Mouse (Mus musculus): ENCODE measurements around the gene Lhx2. TPM values are rescaled to one million over a fixed set of nuclear protein-coding genes. Genes with fewer than 3 reads are reported as not detected.
A peak's percentile ranks its signal among the peaks of the same experiment; 100 is the strongest.

The Lhx2 gene
- total RNA-seq, 2 experiments from 2014 or later = not detected

DNA sequence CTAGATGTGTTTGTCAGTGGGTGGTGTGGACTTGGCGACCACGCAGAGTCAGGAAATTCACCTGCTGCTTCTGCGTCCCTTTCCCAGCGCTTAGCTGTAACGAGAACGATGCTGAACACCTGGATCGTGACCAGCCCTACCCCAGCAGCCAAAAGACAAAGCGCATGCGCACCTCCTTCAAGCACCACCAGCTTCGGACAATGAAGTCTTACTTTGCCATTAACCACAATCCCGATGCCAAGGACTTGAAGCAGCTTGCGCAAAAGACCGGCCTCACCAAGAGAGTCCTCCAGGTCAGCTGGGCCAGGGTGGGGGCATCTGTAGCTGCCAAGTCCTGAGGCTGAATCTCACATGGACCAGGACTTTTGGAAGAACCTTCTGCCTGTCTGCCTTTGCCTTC is 20.7 kb downstream of the Lhx2 start:
- no peak for DNase-seq

DNA sequence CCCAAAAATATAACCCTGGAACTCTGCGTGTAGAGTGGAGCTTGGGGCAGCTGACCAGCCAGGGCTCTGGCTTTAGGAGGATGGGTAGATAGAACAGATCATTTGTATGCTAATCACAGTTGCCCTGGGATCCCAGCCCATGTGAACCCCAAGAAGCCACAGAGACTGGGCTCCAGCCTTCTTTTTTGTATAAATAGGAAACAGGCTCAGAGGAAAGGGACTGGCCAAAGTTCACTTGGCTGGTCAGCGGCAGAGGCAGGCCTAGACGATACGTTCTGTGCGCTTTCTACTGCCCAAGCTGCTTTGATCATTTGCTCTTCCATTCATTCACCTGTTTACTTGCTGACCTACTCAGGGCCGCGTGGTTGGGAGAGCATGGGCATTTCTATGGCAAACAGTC is 27.1 kb downstream of the Lhx2 start:
- DNase-seq = no peak

DNA sequence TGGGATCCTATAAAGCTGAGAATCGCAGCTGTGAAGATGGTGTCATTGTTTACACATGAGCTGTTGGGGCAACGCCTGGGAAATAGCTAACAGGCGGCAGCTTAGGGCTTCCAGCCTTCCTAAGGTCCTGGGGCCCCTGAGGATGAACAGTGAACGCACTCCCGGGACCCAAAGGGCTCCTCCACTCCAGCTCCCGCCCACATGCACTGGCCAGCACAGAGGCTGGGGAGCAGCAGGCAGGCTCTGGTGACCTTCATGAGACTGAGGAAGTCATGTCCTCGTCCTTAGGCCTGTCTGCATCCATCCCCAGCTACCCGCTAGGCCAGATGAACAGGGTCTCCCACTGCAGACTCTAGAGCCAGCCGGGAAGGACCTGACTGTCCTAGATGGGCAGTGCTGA is 27.9 kb downstream of the Lhx2 start:
- DNase-seq = no peak

DNA sequence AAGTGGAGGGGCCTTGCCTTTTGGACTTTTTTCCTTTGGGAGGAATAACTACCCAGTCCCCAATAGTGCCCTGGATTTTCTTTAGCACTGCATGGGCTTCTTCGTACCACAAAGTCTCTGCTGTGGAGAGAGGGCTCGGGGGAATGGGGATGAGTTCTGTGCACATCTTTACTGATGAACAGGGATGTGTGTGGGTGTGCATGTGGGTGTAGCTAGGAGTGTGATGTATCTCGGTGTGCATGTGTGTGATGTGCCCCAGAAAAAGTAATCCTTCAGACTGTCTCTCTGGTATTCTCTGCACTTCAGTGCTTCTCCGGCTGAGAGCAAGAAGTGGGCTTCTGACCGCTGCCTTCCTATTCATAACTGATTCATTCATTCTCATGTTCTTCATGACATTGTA is 28.8 kb downstream of the Lhx2 start:
- no peak for DNase-seq

DNA sequence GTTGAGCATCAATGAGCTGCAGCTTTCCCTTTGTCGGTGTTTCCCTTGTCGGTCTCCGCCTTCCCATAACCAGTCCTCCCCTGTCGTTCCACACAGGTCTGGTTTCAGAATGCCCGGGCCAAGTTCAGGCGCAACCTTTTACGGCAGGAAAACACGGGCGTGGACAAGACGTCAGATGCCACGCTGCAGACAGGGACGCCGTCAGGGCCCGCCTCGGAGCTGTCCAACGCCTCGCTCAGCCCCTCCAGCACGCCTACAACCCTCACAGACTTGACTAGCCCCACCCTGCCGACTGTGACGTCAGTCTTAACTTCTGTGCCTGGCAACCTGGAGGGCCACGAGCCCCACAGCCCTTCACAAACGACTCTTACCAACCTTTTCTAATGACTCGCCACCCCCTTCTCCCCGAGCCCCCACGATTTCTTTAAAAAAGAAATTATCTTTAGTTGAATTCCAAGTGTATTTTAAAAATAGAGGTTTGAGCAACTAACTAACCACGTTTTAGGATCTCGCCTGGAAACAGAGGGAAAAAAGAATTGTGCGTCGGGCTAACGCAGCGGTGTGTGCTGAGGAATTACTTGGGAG is 29.8 kb downstream of the Lhx2 start:
- peak in 1 of 2 experiments; percentile 52 for DNase-seq

DNA sequence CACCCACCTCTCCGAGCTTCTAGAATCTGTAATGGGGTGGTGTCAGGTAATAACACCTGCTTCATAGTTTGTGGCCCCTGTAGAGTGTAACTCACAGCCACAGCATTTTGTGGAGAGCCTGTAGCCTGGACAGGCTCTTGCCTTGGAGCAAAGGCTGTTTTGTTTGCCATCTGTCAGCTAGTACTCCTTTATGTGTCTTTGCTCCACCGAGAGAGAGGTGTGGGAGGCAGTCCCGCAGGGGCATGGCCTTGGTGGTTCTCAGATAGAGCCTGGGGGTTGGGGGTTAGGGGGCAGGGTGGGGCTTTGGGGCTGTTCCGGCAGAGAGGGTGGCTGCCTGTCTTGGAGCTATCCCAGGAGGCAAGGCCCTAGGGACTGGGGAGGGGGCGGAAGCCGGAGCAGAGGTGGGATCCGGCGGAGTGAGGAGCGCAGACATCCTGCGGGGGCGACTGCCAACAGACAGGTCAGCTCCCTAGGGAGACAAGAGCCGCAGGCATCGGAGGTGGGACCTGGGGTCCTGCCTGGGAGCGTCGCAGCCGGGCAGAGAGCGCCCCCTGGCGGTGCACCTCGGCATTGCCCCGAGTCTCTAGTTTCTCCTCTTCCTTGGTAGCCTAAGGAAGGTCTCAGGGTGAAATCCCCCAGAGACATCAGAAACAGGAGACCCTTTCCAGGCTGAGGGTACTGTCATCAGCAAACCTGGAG is 36.7 kb downstream of the Lhx2 start:
- peak; percentile 71 to 79 for DNase-seq

DNA sequence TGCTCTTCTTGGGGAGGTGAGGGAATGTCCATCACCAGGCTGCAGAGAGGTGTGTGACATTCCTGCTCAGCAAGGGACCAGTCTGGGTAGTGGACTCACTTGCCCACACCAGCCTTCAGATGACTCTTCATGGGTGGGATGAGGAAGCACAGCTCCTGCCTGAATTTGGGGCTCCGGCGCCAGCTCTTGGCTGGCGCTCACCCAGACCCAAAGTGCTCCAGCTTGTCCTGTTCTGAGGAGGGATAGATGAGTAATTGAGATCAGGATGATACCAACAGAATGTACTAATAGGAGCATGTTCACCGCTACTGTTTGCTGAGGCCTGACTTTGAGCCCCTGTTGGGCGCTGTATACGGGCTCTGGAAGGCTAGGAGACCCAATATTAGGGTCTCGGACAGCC is 38.2 kb downstream of the Lhx2 start:
- no peak for DNase-seq

DNA sequence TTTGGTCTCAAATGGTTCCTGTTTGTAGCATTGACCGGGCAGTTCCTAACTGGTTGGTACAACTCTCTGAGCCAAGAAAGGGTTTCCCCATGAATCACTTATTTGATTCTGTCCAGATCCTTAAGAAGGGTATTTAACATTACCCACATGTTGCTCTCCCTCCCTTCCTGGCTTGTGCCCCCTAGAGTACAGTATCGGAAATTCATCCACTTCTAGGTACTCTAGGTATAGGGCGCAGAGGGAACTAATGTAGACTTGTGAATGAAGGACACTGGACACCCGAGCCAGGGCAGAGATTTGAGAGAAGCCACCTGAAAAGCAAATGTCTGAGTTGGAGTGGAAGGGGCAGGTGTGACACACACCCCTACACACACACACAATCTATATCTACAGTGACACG is 39.3 kb downstream of the Lhx2 start:
- DNase-seq = peak in 1 of 2 experiments; percentile 36

DNA sequence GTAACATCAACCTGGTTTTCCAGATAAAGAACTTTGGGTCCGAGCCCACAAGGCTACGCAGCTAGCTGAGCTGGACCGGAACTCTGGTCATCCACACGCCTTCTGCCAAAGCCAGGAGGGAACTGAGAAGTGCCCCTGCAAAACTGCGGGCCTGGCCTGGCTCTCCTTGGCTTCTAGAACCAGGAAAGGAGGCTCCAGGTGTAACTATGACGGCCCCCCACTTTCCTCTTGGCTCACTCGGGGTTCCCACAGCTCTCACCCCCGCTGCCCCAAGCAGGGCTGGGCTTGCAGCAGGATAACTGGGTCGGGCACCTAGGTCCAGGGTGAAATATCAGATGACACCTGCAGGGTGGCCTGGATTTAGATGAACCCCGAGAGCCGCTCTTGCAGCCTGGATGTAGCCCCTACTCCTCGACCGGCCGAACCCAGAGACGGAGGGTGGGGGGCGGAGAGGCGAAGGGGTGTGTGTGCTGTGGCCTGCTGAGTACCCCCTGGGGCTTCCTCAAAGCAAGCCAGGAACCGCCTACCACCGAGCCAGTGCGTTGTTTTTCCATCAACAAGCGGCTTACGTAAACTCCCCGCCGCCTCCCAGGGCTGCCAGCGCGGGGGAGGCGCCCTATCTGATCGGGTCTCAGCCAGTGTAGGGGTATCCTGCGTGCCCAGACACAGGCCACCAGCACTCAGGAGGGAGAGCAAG is 39.9 kb downstream of the Lhx2 start:
- DNase-seq = no peak

DNA sequence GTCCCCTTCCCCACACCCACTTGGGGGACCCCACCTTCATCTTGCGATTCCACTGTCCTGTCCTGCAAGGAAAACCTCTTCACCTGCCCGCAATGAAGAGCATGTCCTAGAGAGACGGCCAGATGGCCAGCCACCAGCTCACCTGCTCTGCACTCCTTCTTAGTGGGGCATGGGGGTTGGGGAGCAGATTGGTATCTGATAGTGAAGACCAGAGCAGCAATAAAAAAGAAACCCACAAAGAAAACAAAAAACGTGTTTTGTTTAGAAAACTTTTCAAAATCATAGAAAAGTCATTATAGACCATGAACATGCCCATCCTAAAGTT is 40.4 kb downstream of the Lhx2 start:
- no peak for DNase-seq

DNA sequence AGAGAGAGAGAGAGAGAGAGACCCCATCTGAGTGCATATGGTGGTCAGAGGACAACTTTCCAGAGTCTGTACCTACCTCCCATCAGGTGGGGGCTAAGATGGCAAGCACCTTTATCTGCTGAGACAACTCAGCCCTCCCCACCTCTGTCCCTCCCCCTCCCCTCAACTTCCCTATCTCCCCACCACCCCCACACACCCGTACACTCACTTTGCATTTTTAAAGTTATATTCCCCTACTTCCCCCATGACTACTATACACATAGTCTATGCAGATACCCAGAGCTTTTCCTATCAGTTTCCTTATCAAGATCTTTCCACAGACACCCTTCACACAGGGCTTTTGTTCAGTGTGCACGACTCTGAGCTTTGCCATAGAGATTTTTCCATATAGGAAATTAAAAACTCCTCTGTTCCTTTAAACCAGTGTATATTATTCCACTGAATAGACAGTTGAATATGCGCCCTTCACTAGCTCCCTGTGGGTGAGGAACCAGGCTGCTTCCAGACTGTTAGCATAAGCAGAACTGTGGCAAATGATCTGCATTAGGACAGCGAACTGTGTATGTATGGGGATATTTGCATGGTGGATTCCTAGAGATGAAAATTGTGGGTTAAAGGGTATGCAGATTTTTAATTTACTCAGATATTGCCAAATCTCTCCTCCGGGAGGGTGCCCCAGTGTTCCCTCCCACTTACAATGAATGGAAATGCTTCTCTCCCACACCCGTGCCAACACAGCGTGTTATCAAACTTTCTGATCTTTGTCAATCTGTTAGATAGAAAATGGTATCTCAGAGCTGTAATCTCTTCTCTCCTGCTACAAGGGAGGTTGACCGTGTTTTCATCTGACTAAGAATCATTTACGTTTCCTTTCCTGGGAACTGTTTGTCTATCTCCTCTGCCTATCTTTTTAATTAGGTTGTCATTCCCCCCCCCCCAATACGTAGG is 41.3 kb downstream of the Lhx2 start:
- no peak for DNase-seq

DNA sequence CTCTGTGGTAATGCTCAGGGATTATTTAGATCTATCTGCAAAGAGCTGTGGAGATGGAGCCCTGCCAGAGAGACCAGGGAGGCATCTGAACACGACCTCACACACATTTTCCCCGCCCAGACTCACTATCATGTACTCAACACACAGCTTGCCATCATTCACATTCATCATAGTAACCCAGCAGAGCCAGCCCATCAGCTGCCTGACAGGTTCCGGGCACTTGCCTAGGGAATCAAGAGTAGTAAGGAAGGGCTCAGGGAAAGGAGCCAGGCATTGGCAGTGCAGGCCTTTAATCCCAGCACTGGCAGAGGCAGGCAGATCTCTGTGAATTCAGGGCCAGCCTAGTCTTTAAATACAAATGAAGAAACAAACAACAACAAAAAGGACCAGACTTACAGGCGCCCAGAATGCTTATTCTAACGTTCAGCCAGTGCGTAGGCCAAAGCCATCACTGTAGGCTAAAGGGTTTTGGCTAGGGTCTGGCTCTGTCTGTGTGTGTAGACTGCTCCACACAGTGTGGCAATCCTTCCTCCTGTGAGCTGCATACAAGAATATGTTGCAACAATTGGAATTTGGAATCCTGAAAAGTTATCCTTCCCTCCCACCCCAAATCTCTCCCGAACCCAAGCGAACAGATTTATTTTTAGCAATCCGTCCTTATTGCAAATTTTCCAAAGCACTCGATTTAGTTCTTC is 48.6 kb downstream of the Lhx2 start:
- DNase-seq = no peak

DNA sequence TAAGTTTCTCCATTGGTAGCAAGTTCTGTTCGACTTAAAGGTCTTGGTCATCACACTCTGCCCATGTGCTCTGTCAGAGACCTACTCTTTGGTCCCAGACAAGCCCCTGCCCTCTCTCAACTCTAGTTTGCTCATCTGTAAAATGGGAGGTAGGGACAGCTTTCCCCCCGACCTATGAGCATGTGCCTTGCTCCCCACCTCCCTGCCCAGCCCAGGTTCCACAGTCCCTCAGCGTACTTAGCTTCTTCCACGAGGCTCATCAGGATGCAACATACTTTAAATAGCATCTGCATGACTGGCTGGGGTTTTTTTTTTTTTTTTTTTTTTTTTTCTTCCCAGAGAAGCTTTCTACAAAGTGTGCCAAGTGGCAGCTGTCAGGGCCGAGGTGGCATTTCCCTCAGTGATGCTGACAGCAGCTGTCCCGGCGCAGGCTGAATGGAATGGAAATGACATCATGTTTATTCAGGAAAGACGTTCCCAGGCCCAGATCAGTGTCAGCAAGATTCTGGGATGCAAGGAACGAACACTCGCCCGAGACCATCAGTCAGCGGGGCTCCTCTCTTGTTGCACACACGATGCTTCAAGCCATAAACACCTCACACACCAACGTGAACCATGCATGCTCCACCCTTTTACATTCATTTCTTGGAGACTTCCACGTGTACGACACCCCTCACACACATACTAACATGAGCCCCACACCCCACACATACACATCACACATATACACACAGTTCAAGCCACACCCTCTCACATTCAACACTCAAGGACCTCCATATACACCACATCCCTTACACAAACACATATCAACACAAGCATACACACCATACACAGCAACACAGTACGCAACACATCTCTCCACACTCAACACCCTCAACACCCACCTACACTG is 56.1 kb downstream of the Lhx2 start:
- DNase-seq = peak in 1 of 2 experiments; percentile 7

DNA sequence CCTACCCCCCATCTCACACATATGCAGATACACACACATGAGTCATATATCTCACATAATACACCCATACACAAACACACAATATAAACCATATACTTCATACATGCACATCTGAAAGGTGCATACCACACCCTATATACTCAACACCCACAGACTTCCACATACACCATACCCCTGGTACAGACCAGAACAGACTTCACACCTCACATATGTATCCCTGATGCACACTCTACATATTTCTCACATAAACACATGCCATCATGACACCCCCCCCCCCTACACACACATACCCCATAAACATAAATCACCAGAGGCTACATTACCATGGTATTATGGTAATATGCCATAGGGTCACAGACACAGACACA is 56.8 kb downstream of the Lhx2 start:
- DNase-seq = no peak

DNA sequence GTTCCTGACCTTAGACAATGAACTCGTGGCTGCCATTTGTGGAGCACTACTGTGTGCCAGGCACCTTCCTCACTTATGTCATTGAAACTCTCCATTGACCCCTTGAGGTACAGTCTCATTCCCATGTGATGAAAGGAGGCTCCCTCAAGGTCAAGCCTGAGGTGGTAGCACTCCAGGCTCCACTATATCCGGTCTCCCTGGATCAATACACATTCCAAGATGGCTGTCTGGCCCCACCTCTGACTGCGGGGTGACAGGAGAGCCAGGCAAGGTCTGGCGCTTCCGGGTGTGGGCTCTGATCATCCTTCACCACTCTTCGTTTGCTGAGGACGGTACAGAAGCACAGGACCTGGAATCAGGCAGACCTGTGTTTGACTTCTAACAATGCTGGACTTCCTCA is 58.2 kb downstream of the Lhx2 start:
- no peak for DNase-seq

DNA sequence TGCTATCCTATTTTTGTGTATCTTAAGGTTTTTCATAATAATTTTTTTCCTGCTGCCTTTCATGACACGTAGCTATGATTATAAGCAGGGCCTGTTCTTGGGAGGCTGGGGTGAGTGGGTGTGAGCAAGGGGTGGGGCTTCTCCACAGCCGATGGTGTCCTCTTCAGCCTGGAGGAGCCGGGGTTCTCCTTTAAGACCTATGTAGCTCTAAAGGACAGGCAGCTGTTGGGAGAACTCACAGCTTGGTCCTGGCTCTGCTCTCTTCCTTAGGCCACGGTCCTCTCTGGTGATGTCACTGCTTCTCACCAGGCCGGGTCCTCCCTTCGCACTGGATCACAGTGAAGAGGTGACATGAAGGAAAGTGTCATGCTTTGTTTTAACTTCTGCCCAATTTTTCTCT is 58.8 kb downstream of the Lhx2 start:
- no peak for DNase-seq

DNA sequence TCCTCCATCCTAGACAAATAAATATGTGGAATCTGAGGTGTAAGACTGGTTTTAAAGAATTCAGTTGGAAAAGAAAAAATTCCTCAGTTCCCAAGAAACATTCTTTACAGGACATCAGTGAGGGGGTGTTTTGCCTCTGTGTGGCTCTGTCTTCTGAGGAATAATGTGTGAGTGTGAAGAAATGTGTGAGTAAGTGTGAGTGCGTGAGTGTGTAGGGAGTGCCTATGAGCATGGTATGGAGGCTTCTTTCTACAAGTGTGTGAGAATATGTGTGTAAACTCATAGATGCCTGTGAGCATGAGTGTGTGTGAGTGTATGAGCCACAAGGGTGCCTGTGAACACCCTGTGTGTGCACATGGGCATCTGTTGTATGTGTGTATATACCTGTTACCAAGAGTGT is 63.5 kb downstream of the Lhx2 start:
- no peak for DNase-seq

DNA sequence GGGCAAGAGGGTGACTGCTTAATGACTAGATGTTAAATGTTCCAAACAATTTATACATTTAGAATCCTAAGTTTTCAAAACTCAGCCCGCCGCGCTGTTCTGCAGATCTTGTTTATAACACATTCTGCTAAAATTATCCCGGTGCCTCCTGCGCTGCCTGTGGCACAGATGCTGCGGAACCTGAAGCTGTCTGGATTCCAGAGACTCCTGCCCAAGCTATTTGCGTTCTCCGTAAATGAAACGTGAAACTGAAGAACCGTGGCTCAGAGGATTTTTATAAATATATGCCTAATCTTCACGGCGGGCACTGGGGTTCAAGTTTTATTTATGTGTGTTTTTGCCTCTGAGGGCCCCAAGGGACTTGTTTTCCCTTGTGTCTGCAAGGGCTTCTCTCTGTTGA is 64.2 kb downstream of the Lhx2 start:
- DNase-seq = no peak

DNA sequence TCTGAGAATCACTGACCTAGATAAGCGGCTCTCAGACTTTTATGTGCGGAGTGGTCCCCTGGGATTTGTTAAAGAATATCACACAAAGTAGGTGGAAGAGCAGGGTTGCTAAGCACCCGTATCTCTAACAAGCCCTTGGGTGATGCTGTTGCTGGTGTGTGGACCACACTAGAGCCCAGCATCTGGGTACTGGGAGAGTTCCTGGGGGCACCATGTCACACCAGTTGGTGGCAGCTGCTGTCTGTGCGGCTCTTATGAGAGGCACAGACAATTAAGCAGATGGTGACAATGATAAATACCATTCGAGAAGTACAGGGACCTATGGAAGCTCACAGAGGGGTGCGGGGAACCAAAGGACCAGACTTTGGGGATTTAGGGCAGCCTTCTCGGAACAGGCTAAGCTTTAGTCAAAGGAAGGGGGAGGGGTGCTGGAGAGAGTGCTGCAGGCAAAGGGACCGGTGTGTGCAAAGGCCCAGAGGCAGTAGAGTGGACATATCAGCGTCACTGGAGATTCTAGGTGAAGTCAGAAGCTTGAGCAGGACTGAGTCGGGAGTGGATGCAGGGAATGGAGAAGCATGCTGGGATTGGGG is 65.0 kb downstream of the Lhx2 start:
- DNase-seq = no peak

DNA sequence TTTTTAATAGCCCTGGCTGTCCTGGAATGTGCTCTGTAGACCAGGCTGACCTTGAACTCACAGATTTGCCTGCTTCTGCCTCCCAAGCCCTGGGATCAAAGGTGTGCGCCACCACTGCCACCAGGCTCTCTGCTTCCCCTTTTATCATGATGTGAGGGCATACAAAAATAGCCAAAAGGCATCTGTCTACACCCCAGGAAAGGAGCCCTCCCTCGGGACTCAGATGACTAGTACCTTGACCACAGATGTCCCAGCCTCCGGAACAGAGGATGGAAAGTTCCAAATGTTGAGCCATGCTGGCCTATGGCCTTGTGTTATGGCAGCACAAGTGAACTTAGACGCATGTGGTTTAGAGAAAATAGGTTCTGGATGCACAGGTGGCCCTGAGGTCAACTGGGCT is 66.3 kb downstream of the Lhx2 start:
- DNase-seq = no peak

DNA sequence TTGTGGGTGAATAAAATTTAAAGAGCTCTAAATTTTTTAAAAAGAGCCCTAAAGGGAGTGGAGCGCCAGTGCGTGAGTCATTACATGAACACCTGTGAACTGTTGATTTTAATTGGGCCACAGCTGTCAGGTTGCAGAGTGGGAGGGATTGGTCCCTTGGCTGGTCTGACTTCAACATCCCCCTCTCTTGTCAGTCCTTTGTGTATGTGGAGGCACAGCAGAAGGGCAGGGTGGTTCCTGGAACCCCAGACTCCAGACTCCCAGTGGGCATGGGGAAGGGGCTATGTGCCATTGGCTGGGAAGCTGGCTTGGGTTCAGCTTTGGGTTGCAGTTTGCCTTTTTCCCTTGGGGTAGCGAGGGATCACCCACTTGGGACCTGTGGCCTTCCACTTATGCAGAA is 70.2 kb downstream of the Lhx2 start:
- no peak for DNase-seq
